Comparison of ENCODE assay signal across 9 mouse cellular contexts in the genomic region with DNA sequence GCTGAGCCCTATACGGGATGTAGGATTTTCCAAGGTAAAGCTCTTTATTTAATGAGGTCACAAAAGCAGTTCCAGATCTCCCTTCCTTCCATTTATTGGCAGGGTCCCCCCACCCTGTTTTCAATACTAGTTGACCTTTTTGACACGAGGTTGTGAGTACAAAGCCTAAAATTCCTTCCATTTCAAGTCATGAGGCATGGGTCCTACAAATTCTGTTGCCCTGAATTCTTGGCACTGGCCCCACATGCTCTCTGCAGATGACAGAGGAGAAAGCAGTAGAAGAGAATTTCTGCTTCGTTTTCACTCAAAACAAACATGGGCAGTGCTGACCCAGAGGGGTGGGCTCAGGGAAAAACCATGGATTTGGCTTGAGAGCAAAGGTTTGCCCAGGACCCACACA.
"Had no signal": no experiment of that assay in that cellular context is flagged by ENCODE, and none has a peak within 500 bp of the region (broad histone marks: within the 10 kb centered on the region; RNA-seq: fewer than 3 reads in every experiment).

No protein-coding gene starts in this region.

- H3K4me3 ChIP-seq: layer of hippocampus, adult 2 months; liver, embryonic 12.5 days; midbrain, embryonic 12.5 days had no signal

- H3K27me3 ChIP-seq: liver, embryonic 12.5 days; midbrain, embryonic 12.5 days had no signal

- H3K4me2 ChIP-seq: liver, embryonic 12.5 days; midbrain, embryonic 12.5 days had no signal

- DNase-seq: kidney, adult 18-20 months; kidney, postnatal 10 days; kidney, postnatal 4 days; right cerebral cortex, postnatal 14 days; thymus, postnatal 36 days had no signal

- H3K4me1 ChIP-seq: liver, embryonic 12.5 days had no signal

- H3K9me3 ChIP-seq: liver, embryonic 12.5 days; midbrain, embryonic 12.5 days had no signal

- H3K36me3 ChIP-seq: liver, embryonic 12.5 days; midbrain, embryonic 12.5 days had no signal

- H3K9ac ChIP-seq: liver, embryonic 12.5 days; midbrain, embryonic 12.5 days had no signal

- H3K27ac ChIP-seq: layer of hippocampus, adult 2 months; liver, embryonic 12.5 days; midbrain, embryonic 12.5 days had no signal

- ATAC-seq: liver, embryonic 12.5 days; midbrain, embryonic 16.5 days had no signal
